Mouse (Mus musculus): ENCODE data around the gene Ankrd13d. TPM values are rescaled to one million over a fixed set of nuclear protein-coding genes. Genes with fewer than 3 reads are reported as not detected.
A peak's percentile ranks its signal among the peaks of the same experiment; 100 is the strongest.

Ankrd13d gene
- total and polyA plus RNA-seq, 3 experiments: 0.96 to 2.6 TPM; not detected in 1

DNA sequence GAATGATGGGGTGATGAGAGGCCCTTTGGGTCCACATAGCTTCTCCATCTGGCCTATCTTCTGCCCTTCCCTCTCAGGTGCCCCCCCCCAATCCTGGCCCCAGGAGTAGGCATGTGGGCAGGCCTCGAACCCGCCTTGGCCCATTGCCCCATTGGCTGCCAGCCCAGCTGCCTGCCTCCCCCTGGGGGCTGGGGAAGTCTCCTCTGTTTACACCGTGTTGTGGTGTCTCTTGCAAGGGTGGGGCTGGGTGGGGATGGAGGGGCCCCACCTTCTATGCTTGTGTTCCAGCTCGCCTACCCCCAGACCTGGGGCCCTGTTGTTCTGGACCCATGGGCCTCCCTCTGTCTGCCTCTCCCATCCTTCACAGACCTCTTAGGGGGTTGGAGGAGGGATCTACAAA is 62.5 kb downstream of the Ankrd13d start:
- Histone ChIP-seq H3K9ac (ENCODE audit: control insufficient read depth, low read depth, low read length, poor library complexity, severe bottlenecking) (peak overlapping the region; percentile 50), H3K4me1 (ENCODE audit: control insufficient read depth in 1 of 2, insufficient read depth in 2 of 2, low read length in 2 of 2) (peaks cover 16 to 36% of the 10 kb centered on the region in 2 experiments), H3K27me3 (ENCODE audit: control insufficient read depth in 1 of 2, insufficient read depth in 2 of 2, low read length in 2 of 2) (peaks cover 0 to 2% of the 10 kb centered on the region in 2 experiments; a peak in 3 of 4 replicates)

More for the DNA sequence above, 62.5 kb downstream of the Ankrd13d start:
- TF ChIP-seq SIN3A (IDR thresholded peaks at IDR 0.05; ENCODE audit: low read length): 0 out of 2 replicates have a peak, but pooled peaks have one; percentile 33
- TF ChIP-seq BHLHE40 (IDR thresholded peaks at IDR 0.05; ENCODE audit: borderline replicate concordance, low read depth, low read length): no peak
- no peak for TF ChIP-seq EP300 (IDR thresholded peaks at IDR 0.05; ENCODE audit: low read depth in 1 of 2, low read length in 2 of 2)
- no peak for TF ChIP-seq HCFC1 (IDR thresholded peaks at IDR 0.05; ENCODE audit: low read depth, low read length)
- no peak for TF ChIP-seq POLR2A (IDR thresholded peaks at IDR 0.05; ENCODE audit: control insufficient read depth in 1 of 2, insufficient read depth in 1 of 2, low read depth in 1 of 2, low read length in 2 of 2, poor library complexity in 1 of 2)
- no peak for TF ChIP-seq POLR2AphosphoS2 (IDR thresholded peaks at IDR 0.05; ENCODE audit: low read length)
- no peak for TF ChIP-seq JUND (IDR thresholded peaks at IDR 0.05; ENCODE audit: low read depth, low read length)
- no peak for TF ChIP-seq CTCF (IDR thresholded peaks at IDR 0.05 in 2 of 3, conservative IDR thresholded peaks at IDR 0.05 in 1 of 3; ENCODE audit: control insufficient read depth in 1 of 3, insufficient read depth in 1 of 3, low read depth in 2 of 3, low read length in 3 of 3, poor library complexity in 1 of 3, severe bottlenecking in 1 of 3)
- no peak for TF ChIP-seq MYB (IDR thresholded peaks at IDR 0.05; ENCODE audit: low read depth, low read length)
- peak; percentile 70; the same call in 1 of the 2 replicates for TF ChIP-seq MAZ (IDR thresholded peaks at IDR 0.05; ENCODE audit: low read depth, low read length)
- TF ChIP-seq MAX (IDR thresholded peaks at IDR 0.05; ENCODE audit: low read length): no peak
- TF ChIP-seq ZC3H11A (IDR thresholded peaks at IDR 0.05; ENCODE audit: low read depth, low read length): no peak
- no peak for TF ChIP-seq MEF2A (IDR thresholded peaks at IDR 0.05; ENCODE audit: extremely low read depth, insufficient replicate concordance, low read depth, low read length, poor library complexity, severe bottlenecking)
- TF ChIP-seq ZNF384 (IDR thresholded peaks at IDR 0.05; ENCODE audit: low read depth, low read length): no peak
- TF ChIP-seq ETS1 (IDR thresholded peaks at IDR 0.05; ENCODE audit: low read depth, low read length): peak; percentile 17; the same call in 1 of the 2 replicates
- no peak for TF ChIP-seq MAFK (IDR thresholded peaks at IDR 0.05; ENCODE audit: borderline replicate concordance, low read depth, low read length)
- TF ChIP-seq ELF1 (IDR thresholded peaks at IDR 0.05; ENCODE audit: low read depth, low read length): no peak
- no peak for TF ChIP-seq NRF1 (IDR thresholded peaks at IDR 0.05; ENCODE audit: insufficient read depth, low read depth, low read length, poor library complexity, severe bottlenecking)
- TF ChIP-seq MYC (IDR thresholded peaks at IDR 0.05; ENCODE audit: low read depth, low read length): no peak
- TF ChIP-seq CHD1 (IDR thresholded peaks at IDR 0.05; ENCODE audit: low read depth, low read length): no peak
- peaks cover 0 to 32% of the 10 kb centered on the region in 2 experiments; a peak in 2 of 4 replicates for H3K36me3 ChIP-seq (ENCODE audit: control insufficient read depth in 1 of 2, insufficient read depth in 2 of 2, low read length in 2 of 2)
- H3K79me2 ChIP-seq (ENCODE audit: control insufficient read depth, insufficient read depth, low read length, poor library complexity): no peaks in the 10 kb centered on the region; the same call in 1 of the 2 replicates
- H3K9me3 ChIP-seq (replicated peaks; ENCODE audit: insufficient read depth, low read length): no peaks in the 10 kb centered on the region
- peak overlapping the region; percentile 84 for H3K27ac ChIP-seq (ENCODE audit: control insufficient read depth, low read depth, low read length)
- H3K4me3 ChIP-seq (ENCODE audit: control insufficient read depth in 1 of 2, insufficient read depth in 1 of 2, low read depth in 2 of 2, low read length in 2 of 2): peak overlapping the region in 1 of 2 experiments; percentile 3; a peak in 1 of 4 replicates
- peak; percentile 40 for DNase-seq (ENCODE audit: low read depth, low spot score)

Other genes starting within 250 kb of the Ankrd13d start
- gene Gstp1, start 245.2 kb downstream of the Ankrd13d start, total RNA-seq (2012; rRNA removed): 251 and 270 TPM in 2 replicates
- gene Gstp1, start 245.2 kb downstream of the Ankrd13d start, polyA plus RNA-seq (2012; ENCODE audit: insufficient read depth in 1 of 2, insufficient read length in 2 of 2, low read depth in 1 of 2, low replicate concordance in 2 of 2, missing spikeins in 1 of 2): 100 to 1,000 TPM in 1 of 2 experiments, not detected in 1; 369 TPM
- 7.4 TPM in 1 of 2 replicates, not detected in the other for gene Gstp2, start 237.1 kb downstream of the Ankrd13d start, total RNA-seq (2012; rRNA removed)
- gene Gstp2, start 237.1 kb downstream of the Ankrd13d start, polyA plus RNA-seq (2012; ENCODE audit: insufficient read depth in 1 of 2, insufficient read length in 2 of 2, low read depth in 1 of 2, low replicate concordance in 2 of 2, missing spikeins in 1 of 2): under 1 TPM in 1 of 2 experiments, not detected in 1; 0.65 TPM
- not detected in 2 replicates for gene Gstp3, start 223.6 kb downstream of the Ankrd13d start, total RNA-seq (2012; rRNA removed)
- under 1 TPM in 1 of 2 experiments, not detected in 1; 0.84 TPM for gene Gstp3, start 223.6 kb downstream of the Ankrd13d start, polyA plus RNA-seq (2012; ENCODE audit: insufficient read depth in 1 of 2, insufficient read length in 2 of 2, low read depth in 1 of 2, low replicate concordance in 2 of 2, missing spikeins in 1 of 2)
- not detected in 2 replicates for gene Cabp2, start 201.6 kb downstream of the Ankrd13d start, total RNA-seq (2012; rRNA removed)
- gene Cabp2, start 201.6 kb downstream of the Ankrd13d start, polyA plus RNA-seq (2012; ENCODE audit: insufficient read depth in 1 of 2, insufficient read length in 2 of 2, low read depth in 1 of 2, low replicate concordance in 2 of 2, missing spikeins in 1 of 2): under 1 TPM in 1 of 2 experiments, not detected in 1; 0.14 TPM
- 53.4 and 53.5 TPM in 2 replicates for gene Cdk2ap2, start 186.0 kb downstream of the Ankrd13d start, total RNA-seq (2012; rRNA removed)
- 10 to 100 TPM in 1 of 2 experiments, not detected in 1; 97.6 TPM for gene Cdk2ap2, start 186.0 kb downstream of the Ankrd13d start, polyA plus RNA-seq (2012; ENCODE audit: insufficient read depth in 1 of 2, insufficient read length in 2 of 2, low read depth in 1 of 2, low replicate concordance in 2 of 2, missing spikeins in 1 of 2)
- 18.4 and 25.3 TPM in 2 replicates for gene Pitpnm1, start 183.1 kb downstream of the Ankrd13d start, total RNA-seq (2012; rRNA removed)
- 10 to 100 TPM in 1 of 2 experiments, not detected in 1; 51.2 TPM for gene Pitpnm1, start 183.1 kb downstream of the Ankrd13d start, polyA plus RNA-seq (2012; ENCODE audit: insufficient read depth in 1 of 2, insufficient read length in 2 of 2, low read depth in 1 of 2, low replicate concordance in 2 of 2, missing spikeins in 1 of 2)
- 37.8 and 40.0 TPM in 2 replicates for gene Aip, start 157.3 kb downstream of the Ankrd13d start, total RNA-seq (2012; rRNA removed)
- 100 to 1,000 TPM in 1 of 2 experiments, not detected in 1; 101 TPM for gene Aip, start 157.3 kb downstream of the Ankrd13d start, polyA plus RNA-seq (2012; ENCODE audit: insufficient read depth in 1 of 2, insufficient read length in 2 of 2, low read depth in 1 of 2, low replicate concordance in 2 of 2, missing spikeins in 1 of 2)
- gene Gpr152, start 143.3 kb downstream of the Ankrd13d start, total RNA-seq (2012; rRNA removed): not detected in 2 replicates
- gene Gpr152, start 143.3 kb downstream of the Ankrd13d start, polyA plus RNA-seq (2012; ENCODE audit: insufficient read depth in 1 of 2, insufficient read length in 2 of 2, low read depth in 1 of 2, low replicate concordance in 2 of 2, missing spikeins in 1 of 2): under 1 TPM in 1 of 2 experiments, not detected in 1; 0.03 TPM
- gene Cabp4, start 139.1 kb downstream of the Ankrd13d start, total RNA-seq (2012; rRNA removed): 0.08 and 0.13 TPM in 2 replicates
- gene Cabp4, start 139.1 kb downstream of the Ankrd13d start, polyA plus RNA-seq (2012; ENCODE audit: insufficient read depth in 1 of 2, insufficient read length in 2 of 2, low read depth in 1 of 2, low replicate concordance in 2 of 2, missing spikeins in 1 of 2): under 1 TPM in 1 of 2 experiments, not detected in 1; 0.24 TPM
- 54.1 and 55.5 TPM in 2 replicates for gene Coro1b, start 134.5 kb downstream of the Ankrd13d start, total RNA-seq (2012; rRNA removed)
- gene Coro1b, start 134.5 kb downstream of the Ankrd13d start, polyA plus RNA-seq (2012; ENCODE audit: insufficient read depth in 1 of 2, insufficient read length in 2 of 2, low read depth in 1 of 2, low replicate concordance in 2 of 2, missing spikeins in 1 of 2): 100 to 1,000 TPM in 1 of 2 experiments, not detected in 1; 111 TPM
- 75.7 and 80.3 TPM in 2 replicates for gene Ptprcap, start 129.5 kb downstream of the Ankrd13d start, total RNA-seq (2012; rRNA removed)
- gene Ptprcap, start 129.5 kb downstream of the Ankrd13d start, polyA plus RNA-seq (2012; ENCODE audit: insufficient read depth in 1 of 2, insufficient read length in 2 of 2, low read depth in 1 of 2, low replicate concordance in 2 of 2, missing spikeins in 1 of 2): 10 to 100 TPM in 1 of 2 experiments, not detected in 1; 67.9 TPM
- gene Rps6kb2, start 119.8 kb downstream of the Ankrd13d start, total RNA-seq (2012; rRNA removed): 7.4 and 8.7 TPM in 2 replicates
- 10 to 100 TPM in 1 of 2 experiments, not detected in 1; 19.8 TPM for gene Rps6kb2, start 119.8 kb downstream of the Ankrd13d start, polyA plus RNA-seq (2012; ENCODE audit: insufficient read depth in 1 of 2, insufficient read length in 2 of 2, low read depth in 1 of 2, low replicate concordance in 2 of 2, missing spikeins in 1 of 2)
- gene Carns1, start 107.7 kb downstream of the Ankrd13d start, total RNA-seq (2012; rRNA removed): 0.39 and 0.81 TPM in 2 replicates
- under 1 TPM in 1 of 2 experiments, not detected in 1; 0.63 TPM for gene Carns1, start 107.7 kb downstream of the Ankrd13d start, polyA plus RNA-seq (2012; ENCODE audit: insufficient read depth in 1 of 2, insufficient read length in 2 of 2, low read depth in 1 of 2, low replicate concordance in 2 of 2, missing spikeins in 1 of 2)
- gene Tbc1d10c, start 91.9 kb downstream of the Ankrd13d start, total RNA-seq (2012; rRNA removed): 14.0 and 15.2 TPM in 2 replicates
- gene Tbc1d10c, start 91.9 kb downstream of the Ankrd13d start, polyA plus RNA-seq (2012; ENCODE audit: insufficient read depth in 1 of 2, insufficient read length in 2 of 2, low read depth in 1 of 2, low replicate concordance in 2 of 2, missing spikeins in 1 of 2): 10 to 100 TPM in 1 of 2 experiments, not detected in 1; 15.5 TPM
- gene Ppp1ca, start 91.1 kb downstream of the Ankrd13d start, total RNA-seq (2012; rRNA removed): 437 and 453 TPM in 2 replicates
- 100 to 1,000 TPM; 455 to 505 TPM for gene Ppp1ca, start 91.1 kb downstream of the Ankrd13d start, polyA plus RNA-seq (2012; ENCODE audit: insufficient read depth in 1 of 2, insufficient read length in 2 of 2, low read depth in 1 of 2, low replicate concordance in 2 of 2, missing spikeins in 1 of 2)
- 20.5 and 21.3 TPM in 2 replicates for gene Rad9a, start 81.5 kb downstream of the Ankrd13d start, total RNA-seq (2012; rRNA removed)
- 10 to 100 TPM in 1 of 2 experiments, not detected in 1; 37.9 TPM for gene Rad9a, start 81.5 kb downstream of the Ankrd13d start, polyA plus RNA-seq (2012; ENCODE audit: insufficient read depth in 1 of 2, insufficient read length in 2 of 2, low read depth in 1 of 2, low replicate concordance in 2 of 2, missing spikeins in 1 of 2)
- gene Clcf1, start 68.9 kb downstream of the Ankrd13d start, total RNA-seq (2012; rRNA removed): 0.13 and 0.42 TPM in 2 replicates
- gene Clcf1, start 68.9 kb downstream of the Ankrd13d start, polyA plus RNA-seq (2012; ENCODE audit: insufficient read depth in 1 of 2, insufficient read length in 2 of 2, low read depth in 1 of 2, low replicate concordance in 2 of 2, missing spikeins in 1 of 2): 1 to 10 TPM in 1 of 2 experiments, not detected in 1; 2.3 TPM
- not detected in 2 replicates for gene AC109138.7, start 68.8 kb downstream of the Ankrd13d start, total RNA-seq (2012; rRNA removed)
- gene AC109138.7, start 68.8 kb downstream of the Ankrd13d start, polyA plus RNA-seq (2012; ENCODE audit: insufficient read depth in 1 of 2, insufficient read length in 2 of 2, low read depth in 1 of 2, low replicate concordance in 2 of 2, missing spikeins in 1 of 2): not detected
- 18.5 and 21.1 TPM in 2 replicates for gene Pold4, start 51.2 kb downstream of the Ankrd13d start, total RNA-seq (2012; rRNA removed)
- 10 to 100 TPM in 1 of 2 experiments, not detected in 1; 40.4 TPM for gene Pold4, start 51.2 kb downstream of the Ankrd13d start, polyA plus RNA-seq (2012; ENCODE audit: insufficient read depth in 1 of 2, insufficient read length in 2 of 2, low read depth in 1 of 2, low replicate concordance in 2 of 2, missing spikeins in 1 of 2)
- gene Ssh3, start 14.0 kb downstream of the Ankrd13d start, total RNA-seq (2012; rRNA removed): 7.4 and 9.2 TPM in 2 replicates
- gene Ssh3, start 14.0 kb downstream of the Ankrd13d start, polyA plus RNA-seq (2012; ENCODE audit: insufficient read depth in 1 of 2, insufficient read length in 2 of 2, low read depth in 1 of 2, low replicate concordance in 2 of 2, missing spikeins in 1 of 2): 10 to 100 TPM in 1 of 2 experiments, not detected in 1; 14.1 TPM
- gene Grk2, start 23.1 kb upstream of the Ankrd13d start, total RNA-seq (2012; rRNA removed): 65.1 and 75.2 TPM in 2 replicates
- gene Grk2, start 23.1 kb upstream of the Ankrd13d start, polyA plus RNA-seq (2012; ENCODE audit: insufficient read depth in 1 of 2, insufficient read length in 2 of 2, low read depth in 1 of 2, low replicate concordance in 2 of 2, missing spikeins in 1 of 2): 100 to 1,000 TPM in 1 of 2 experiments, not detected in 1; 105 TPM
- 20.3 and 24.8 TPM in 2 replicates for gene Kdm2a, start 115.1 kb upstream of the Ankrd13d start, total RNA-seq (2012; rRNA removed)
- gene Kdm2a, start 115.1 kb upstream of the Ankrd13d start, polyA plus RNA-seq (2012; ENCODE audit: insufficient read depth in 1 of 2, insufficient read length in 2 of 2, low read depth in 1 of 2, low replicate concordance in 2 of 2, missing spikeins in 1 of 2): 10 to 100 TPM in 1 of 2 experiments, not detected in 1; 55.9 TPM
- not detected in 2 replicates for gene Rhod, start 156.3 kb upstream of the Ankrd13d start, total RNA-seq (2012; rRNA removed)
- gene Rhod, start 156.3 kb upstream of the Ankrd13d start, polyA plus RNA-seq (2012; ENCODE audit: insufficient read depth in 1 of 2, insufficient read length in 2 of 2, low read depth in 1 of 2, low replicate concordance in 2 of 2, missing spikeins in 1 of 2): under 1 TPM in 1 of 2 experiments, not detected in 1; 0.06 TPM
- not detected in 2 replicates for gene Syt12, start 194.3 kb upstream of the Ankrd13d start, total RNA-seq (2012; rRNA removed)
- gene Syt12, start 194.3 kb upstream of the Ankrd13d start, polyA plus RNA-seq (2012; ENCODE audit: insufficient read depth in 1 of 2, insufficient read length in 2 of 2, low read depth in 1 of 2, low replicate concordance in 2 of 2, missing spikeins in 1 of 2): not detected
- not detected in 2 replicates for gene 2010003K11Rik, start 215.4 kb upstream of the Ankrd13d start, total RNA-seq (2012; rRNA removed)
- gene 2010003K11Rik, start 215.4 kb upstream of the Ankrd13d start, polyA plus RNA-seq (2012; ENCODE audit: insufficient read depth in 1 of 2, insufficient read length in 2 of 2, low read depth in 1 of 2, low replicate concordance in 2 of 2, missing spikeins in 1 of 2): not detected
- 5.9 and 7.2 TPM in 2 replicates for gene Pcx, start 227.3 kb upstream of the Ankrd13d start, total RNA-seq (2012; rRNA removed)
- 1 to 10 TPM in 1 of 2 experiments, not detected in 1; 7.9 TPM for gene Pcx, start 227.3 kb upstream of the Ankrd13d start, polyA plus RNA-seq (2012; ENCODE audit: insufficient read depth in 1 of 2, insufficient read length in 2 of 2, low read depth in 1 of 2, low replicate concordance in 2 of 2, missing spikeins in 1 of 2)